Mouse (Mus musculus) hindbrain, postnatal 0 days (tissue): ENCODE measurements around the gene Arhgef11. TPM values are rescaled to one million over a fixed set of nuclear protein-coding genes. Genes with fewer than 3 reads are reported as not detected.

Experiments
- ATAC-seq: fragments of 200-750 bp; cut with Nextera tagmentation; 2 replicates; pipeline ENCODE4 v1.8.0; 2017; ENCODE audit warnings: mild to moderate bottlenecking, moderate TSS enrichment, moderate library complexity
- DNase-seq: peaks from one replicate; pipeline ENCODE4 v3.0.0-alpha.2; 2015; ENCODE audit warnings: low spot score
- H3K27ac ChIP-seq: fragments of 300-500 bp; sonication (generic); 2 replicates; pipeline ENCODE4 v1.5.1; 2014; ENCODE audit warnings: mild to moderate bottlenecking
- H3K27me3 ChIP-seq: fragments of 300-500 bp; sonication (generic); 2 replicates; pipeline ENCODE4 v1.6.1; 2014; ENCODE audit warnings: low read length, mixed read lengths; ENCODE audit not compliant: insufficient read depth
- H3K36me3 ChIP-seq: fragments of 300-500 bp; sonication (generic); 2 replicates; pipeline ENCODE4 v1.6.1; 2014; ENCODE audit warnings: low read length, mixed read lengths; ENCODE audit not compliant: insufficient read depth
- H3K4me1 ChIP-seq: fragments of 300-500 bp; sonication (generic); 2 replicates; pipeline ENCODE4 v1.6.1; 2014; ENCODE audit warnings: antibody characterized with exemption, low read length, mixed read lengths; ENCODE audit not compliant: insufficient read depth
- H3K4me2 ChIP-seq: fragments of 300-500 bp; sonication (generic); 2 replicates; pipeline ENCODE4 v1.6.1; 2014; ENCODE audit warnings: low read depth, mild to moderate bottlenecking, low read length, moderate library complexity, mixed read lengths
- H3K4me3 ChIP-seq: fragments of 300-500 bp; sonication (generic); 2 replicates; pipeline ENCODE4 v1.5.1; 2014; ENCODE audit warnings: low read length
- H3K9ac ChIP-seq: fragments of 300-500 bp; sonication (generic); replicated peaks from 2 replicates; pipeline ENCODE4 v1.6.1; 2014; ENCODE audit warnings: mild to moderate bottlenecking, low read length, moderate library complexity, mixed read lengths
- H3K9me3 ChIP-seq: fragments of 300-500 bp; sonication (generic); 2 replicates; pipeline ENCODE4 v1.6.1; 2016; ENCODE audit warnings: low read length, mixed read lengths
- CTCF ChIP-seq: IDR thresholded peaks from 2 replicates; pipeline ENCODE4 v1.5.1; 2016; ENCODE audit warnings: antibody characterized with exemption, control low read depth, low read depth
- WGBS: fragments of 180-500 bp; shearing (Covaris S2); extraction: QIAGEN DNeasy Blood & Tissue Kit; methylation state at CpG from one replicate; pipeline ENCODE4 v1.1.7; 2014; 5-methylcytosine and 5-hydroxymethylcytosine counted together
- polyA plus RNA-seq: library from polyadenylated mRNA; unstranded; fragments of >200 nt; fragmentation: Nextera tagmentation; extraction: Ambion mirVana; gene quantifications from 2 replicates; pipeline ENCODE4 v1.2.1, GENCODE M21; 2015
- total RNA-seq: library from RNA; depleted of rRNA; stranded (reverse); fragments of >200 nt; gene quantifications from 2 replicates; pipeline ENCODE4 v1.2.3, GENCODE M21; 2014

The Arhgef11 gene
- total and polyA plus RNA-seq, 2 experiments from 2014 or later = 17.4 to 75.5 TPM

DNA sequence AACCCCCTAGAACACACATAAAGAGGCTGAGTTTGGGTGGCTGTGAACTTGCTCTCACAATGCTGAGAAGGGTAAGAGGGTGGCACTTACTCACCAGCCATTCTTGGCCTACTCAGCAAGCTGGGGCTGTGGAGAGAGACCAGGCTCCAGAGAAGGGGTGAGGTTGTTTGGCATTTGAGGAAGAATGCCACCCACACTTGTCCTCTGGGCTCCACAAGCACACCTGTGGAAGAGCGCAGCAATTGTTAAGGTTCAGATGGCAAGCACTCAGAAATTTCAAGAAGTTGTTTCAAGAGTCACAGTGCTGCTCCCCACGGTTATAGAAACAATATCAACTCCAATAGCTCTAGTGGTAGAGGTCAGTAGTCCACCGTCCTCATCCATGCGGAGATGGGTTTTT, 1.0 kb upstream of the Arhgef11 start:
- DNase-seq = no peak
- Histone ChIP-seq H3K4me3 (no peak overlapping the region), H3K36me3 (no peaks in the 10 kb centered on the region), H3K27ac (no peak overlapping the region), H3K9me3 (no peaks in the 10 kb centered on the region), H3K4me2 (no peak overlapping the region), H3K4me1 (peaks cover 16% of the 10 kb centered on the region), H3K9ac (no peak overlapping the region), H3K27me3 (no peaks in the 10 kb centered on the region)
- WGBS = 67% methylated on average over 4 of the region's 4 CpGs
- ATAC-seq = no peak
- TF ChIP-seq CTCF = no peak

GRCm38 (mm10) chr3:87617811-87618130, 412 bp downstream of the Arhgef11 start:
- Histone ChIP-seq H3K4me3 (peak overlapping the region; percentile 68), H3K9ac (peak overlapping the region; percentile 85), H3K4me1 (peaks cover 16% of the 10 kb centered on the region), H3K9me3 (no peaks in the 10 kb centered on the region), H3K27ac (peak overlapping the region; percentile 93), H3K36me3 (no peaks in the 10 kb centered on the region), H3K27me3 (no peaks in the 10 kb centered on the region), H3K4me2 (peak overlapping the region; percentile 98)
- 1% methylated on average over 6 of the region's 6 CpGs for WGBS
- no peak for ATAC-seq
- TF ChIP-seq CTCF = no peak
- DNase-seq = no peak

DNA sequence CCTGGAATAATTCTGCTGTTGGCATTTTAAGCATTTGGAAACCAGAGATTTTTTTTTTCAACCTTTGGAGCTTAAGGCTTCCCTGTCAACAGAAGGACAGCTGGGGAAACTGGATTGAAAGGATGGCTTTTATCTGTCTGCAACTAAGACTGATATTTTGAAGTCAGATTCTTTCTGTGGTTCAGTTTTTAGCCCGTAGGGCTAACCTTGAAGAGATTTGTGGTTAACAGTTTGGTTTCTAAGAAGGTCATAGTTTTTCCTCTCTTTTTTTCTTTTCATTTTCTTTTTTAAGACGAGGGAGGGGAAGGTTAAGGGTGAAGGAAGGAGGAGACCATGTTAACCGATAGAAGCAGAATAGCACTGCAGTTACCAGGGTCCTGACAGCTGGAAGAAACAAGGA, 881 bp downstream of the Arhgef11 start:
- Histone ChIP-seq H3K4me3 (peak overlapping the region; percentile 68), H3K9ac (peak overlapping the region; percentile 85), H3K27ac (peak overlapping the region; percentile 36; the same call in 1 of the 2 replicates), H3K4me1 (peaks cover 16% of the 10 kb centered on the region), H3K27me3 (no peaks in the 10 kb centered on the region), H3K36me3 (no peaks in the 10 kb centered on the region), H3K9me3 (no peaks in the 10 kb centered on the region), H3K4me2 (peak overlapping the region; percentile 98)
- no peak for DNase-seq
- no peak for TF ChIP-seq CTCF
- no peak for ATAC-seq
- WGBS = 3% methylated on average over 3 of the region's 3 CpGs

DNA sequence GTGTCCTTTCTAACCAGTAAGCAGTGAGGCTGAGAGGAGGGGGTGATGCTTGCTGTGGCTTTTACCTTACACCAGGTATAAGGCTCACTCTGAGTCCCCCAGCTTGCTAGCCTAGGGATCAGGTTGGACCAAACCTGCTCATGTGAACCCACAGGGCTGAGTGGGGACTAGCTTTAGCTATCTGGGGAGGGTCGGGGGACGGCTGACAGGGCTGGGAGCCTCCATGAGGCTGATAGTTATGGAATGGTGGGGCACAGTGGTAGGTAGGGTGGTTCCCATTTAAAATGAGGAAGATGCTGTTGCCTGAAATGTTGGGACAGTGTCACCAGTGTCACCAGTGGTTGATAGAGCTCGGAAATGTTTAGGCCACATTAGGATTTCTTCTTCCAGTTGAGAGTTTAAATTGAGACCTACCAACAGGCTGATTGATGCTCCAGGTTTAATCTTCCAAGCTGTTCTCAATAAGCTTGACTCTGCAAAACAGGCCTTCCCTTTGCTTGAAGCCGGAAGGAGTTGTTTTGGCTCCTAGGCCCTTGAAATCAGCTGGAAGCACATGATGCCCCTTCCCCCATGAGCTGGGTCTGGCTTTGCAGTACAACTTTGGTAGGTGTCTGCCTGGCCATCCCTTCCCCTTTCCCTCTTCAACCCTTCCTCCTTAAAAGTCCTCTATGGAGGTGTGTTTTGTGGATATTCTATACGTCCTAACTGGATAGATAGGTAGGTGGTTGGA, 1.8 kb downstream of the Arhgef11 start:
- Histone ChIP-seq H3K4me3 (peak overlapping the region; percentile 68), H3K36me3 (no peaks in the 10 kb centered on the region), H3K9ac (peak overlapping the region; percentile 85), H3K4me2 (peak overlapping the region; percentile 98), H3K27ac (peak overlapping the region; percentile 20; the same call in 1 of the 2 replicates), H3K9me3 (no peaks in the 10 kb centered on the region), H3K4me1 (peaks cover 16% of the 10 kb centered on the region), H3K27me3 (no peaks in the 10 kb centered on the region)
- ATAC-seq (no peak), DNase-seq (peak; percentile 21)
- TF ChIP-seq CTCF = no peak
- WGBS = 33% methylated on average over 5 of the region's 5 CpGs

- Histone ChIP-seq H3K4me3 (peak overlapping the region; percentile 68), H3K4me2 (peak overlapping the region; percentile 98), H3K36me3 (no peaks in the 10 kb centered on the region), H3K4me1 (peaks cover 16% of the 10 kb centered on the region), H3K9me3 (no peaks in the 10 kb centered on the region), H3K27me3 (no peaks in the 10 kb centered on the region), H3K9ac (peak overlapping the region; percentile 85), H3K27ac (no peak overlapping the region)
- TF ChIP-seq CTCF = no peak
- ATAC-seq (no peak), DNase-seq (no peak)
- 50% methylated on average over 7 of the region's 7 CpGs for WGBS
These were observed 3.0 kb downstream of the Arhgef11 start for GRCm38 (mm10) chr3:87620218-87620891.

DNA sequence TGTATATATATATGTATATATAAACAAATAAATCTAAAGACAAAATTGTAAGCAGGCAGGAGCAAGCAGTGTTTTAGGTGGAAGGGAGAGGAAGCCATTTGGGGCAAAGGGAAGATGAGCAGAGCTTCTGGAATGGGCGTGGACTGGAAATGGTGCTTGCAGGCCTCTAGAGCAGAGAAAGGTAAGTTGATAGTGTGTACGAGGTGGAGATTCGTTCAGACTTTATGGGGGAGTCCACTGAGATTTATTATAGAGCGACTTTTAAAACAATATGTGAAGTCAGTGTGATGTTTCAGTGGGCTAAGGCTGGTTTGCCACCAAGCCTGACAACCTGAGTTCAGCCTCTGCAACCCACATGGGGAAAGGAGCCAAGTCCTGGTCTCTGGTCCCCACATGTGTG, 7.5 kb downstream of the Arhgef11 start:
- TF ChIP-seq CTCF = no peak
- H3K27me3 ChIP-seq = no peaks in the 10 kb centered on the region
- H3K4me1 ChIP-seq = peaks cover 14% of the 10 kb centered on the region
- ATAC-seq = no peak
- H3K27ac ChIP-seq = no peak overlapping the region
- H3K9ac ChIP-seq = no peak overlapping the region
- no peaks in the 10 kb centered on the region for H3K36me3 ChIP-seq
- no peak for DNase-seq
- WGBS = 94% methylated on average over 4 of the region's 4 CpGs
- H3K4me2 ChIP-seq = no peak overlapping the region
- no peaks in the 10 kb centered on the region for H3K9me3 ChIP-seq
- H3K4me3 ChIP-seq = no peak overlapping the region
